Mouse (Mus musculus) adrenal gland, postnatal 4 days (tissue): ENCODE results near the gene Mast4. TPM values are rescaled to one million over a fixed set of nuclear protein-coding genes. Genes with fewer than 3 reads are reported as not detected.

Experiments used
- DNase-seq, 2 experiments: peaks; one replicate each; pipeline ENCODE4 v3.0.0; 2021 to 2022; ENCODE audit warnings: low spot score in 2 of 2, mixed read lengths in 2 of 2
- total RNA-seq, 2 experiments: library from RNA; stranded (reverse); gene quantifications; 2 replicates each; pipeline ENCODE4 v1.2.3; 2021

Mast4 gene
- total RNA-seq, 2 experiments from 2014 or later, result 75.3 to 80.7 TPM

DNA sequence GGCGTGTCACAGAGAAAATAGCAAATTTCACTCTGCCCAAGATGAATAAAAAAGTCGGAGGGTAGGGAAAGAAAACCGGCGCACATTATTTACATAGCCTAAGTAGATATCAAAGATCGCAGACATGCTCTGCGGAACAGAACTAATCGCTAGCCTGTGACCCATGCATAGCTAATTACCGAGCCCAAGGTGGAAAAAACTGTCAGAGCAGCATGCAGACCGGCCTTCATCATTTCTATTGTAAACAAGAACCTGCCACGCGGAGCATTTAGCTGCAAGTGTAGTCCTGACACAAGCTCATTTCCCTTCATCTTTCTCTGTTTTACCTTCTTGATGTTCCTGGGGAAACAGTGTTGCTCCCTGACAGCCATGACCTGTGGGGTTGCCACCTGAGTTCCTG lies 342.4 kb downstream of the Mast4 start:
- no peak for DNase-seq

DNA sequence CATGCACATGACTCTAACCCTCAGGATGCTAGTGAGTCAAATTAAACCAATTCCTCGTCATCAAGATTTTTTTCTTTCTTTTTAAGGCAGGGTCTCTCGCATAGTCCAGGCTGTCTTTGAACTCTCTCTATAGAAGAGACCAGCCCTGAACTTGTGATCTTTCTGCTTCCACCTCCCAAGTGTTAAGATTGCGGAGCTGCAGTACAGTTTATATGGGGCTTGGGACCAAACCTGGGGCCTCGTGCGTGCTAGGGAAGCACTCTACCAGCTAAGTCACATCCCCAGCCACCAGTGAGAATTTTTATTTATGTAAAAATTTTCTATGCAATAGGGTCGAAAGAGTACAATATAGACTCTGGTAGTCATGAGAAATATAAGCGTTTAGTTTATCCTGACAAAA lies 343.1 kb downstream of the Mast4 start:
- DNase-seq, result no peak

DNA sequence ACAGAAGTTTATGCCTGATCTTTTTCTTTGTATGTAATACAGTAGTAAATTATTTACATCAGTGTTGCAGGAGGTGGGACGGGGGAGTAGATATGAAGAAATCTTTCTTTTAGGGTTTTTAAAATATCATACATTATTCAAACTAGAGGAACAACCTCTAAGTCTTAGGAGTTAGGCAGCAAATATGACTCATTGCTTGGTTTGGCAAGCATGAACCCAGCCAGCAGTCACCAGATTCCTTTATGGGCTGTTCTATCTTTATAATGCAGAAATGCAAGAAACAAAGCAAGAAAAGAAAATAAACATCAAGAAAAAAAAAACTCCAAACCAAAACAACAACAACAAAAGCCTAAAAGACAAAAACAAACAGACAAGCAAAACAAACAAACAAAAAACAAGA lies 344.2 kb downstream of the Mast4 start:
- DNase-seq, result no peak

DNA sequence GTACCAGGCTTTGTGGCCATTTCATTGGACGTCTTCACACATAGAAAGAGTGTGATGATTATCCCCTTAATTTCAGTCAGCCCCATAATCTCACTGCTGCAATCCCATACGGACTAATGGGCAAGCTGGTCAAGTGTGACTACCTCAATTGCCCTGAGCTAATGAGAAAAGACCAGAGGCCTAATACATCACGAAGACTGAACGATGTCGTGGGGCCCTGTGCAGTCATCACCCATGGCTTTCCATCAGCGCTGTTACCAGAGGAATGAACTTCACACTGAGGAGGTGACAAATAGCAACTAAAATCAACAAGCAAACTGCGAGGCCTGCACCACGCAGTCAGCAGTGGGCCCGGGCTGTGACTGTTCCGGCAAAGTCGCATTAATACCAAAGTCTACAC lies 344.7 kb downstream of the Mast4 start:
- no peak for DNase-seq

DNA sequence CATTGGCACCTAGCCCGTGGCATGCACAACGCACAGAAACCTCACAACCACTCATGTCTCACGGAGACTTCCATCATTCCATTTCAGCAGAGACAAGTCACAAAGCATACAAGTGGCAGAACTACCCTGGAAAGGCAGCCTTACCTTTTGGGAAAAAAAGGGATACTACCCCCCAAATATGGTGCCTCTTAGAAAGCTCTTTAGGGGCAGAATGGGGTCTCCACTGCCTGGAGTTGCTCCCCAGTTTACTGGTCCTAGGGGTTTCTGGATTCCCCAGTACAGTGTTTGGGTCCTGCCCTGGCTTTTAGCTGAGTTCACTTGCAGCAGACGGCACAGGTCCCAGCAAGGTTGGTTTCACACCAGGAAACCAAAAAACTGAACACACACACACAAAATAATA lies 345.3 kb downstream of the Mast4 start:
- no peak for DNase-seq

DNA sequence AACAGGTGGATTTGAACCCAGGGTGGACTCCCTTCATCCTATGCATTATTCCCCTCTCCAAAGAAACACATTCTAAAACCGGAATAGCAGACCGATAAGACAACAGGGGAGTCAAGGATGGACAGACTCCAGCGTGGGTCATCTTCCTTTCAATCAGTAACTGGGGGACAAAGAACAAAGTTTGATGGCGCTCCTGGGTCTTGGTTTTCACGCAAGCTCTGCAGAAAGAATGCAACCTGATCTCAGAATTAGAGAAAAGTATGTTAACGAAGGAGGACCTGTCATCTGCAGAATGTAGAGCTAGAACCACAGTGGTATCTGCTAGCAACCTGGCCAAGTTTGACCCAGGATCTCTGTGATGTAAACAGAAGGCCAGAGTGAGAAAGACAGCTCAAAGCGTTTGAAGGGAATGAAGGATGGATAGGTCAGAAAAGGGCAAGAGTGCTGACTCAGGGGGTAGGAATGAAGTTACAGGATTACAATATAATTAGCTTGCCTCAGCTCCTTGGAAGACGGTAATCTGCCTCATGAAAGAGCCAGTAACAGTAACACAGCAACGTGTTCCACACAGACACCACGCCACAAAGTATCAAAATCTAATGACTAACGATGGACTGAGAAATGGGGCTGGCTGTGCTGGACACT lies 345.9 kb downstream of the Mast4 start:
- no peak for DNase-seq

DNA sequence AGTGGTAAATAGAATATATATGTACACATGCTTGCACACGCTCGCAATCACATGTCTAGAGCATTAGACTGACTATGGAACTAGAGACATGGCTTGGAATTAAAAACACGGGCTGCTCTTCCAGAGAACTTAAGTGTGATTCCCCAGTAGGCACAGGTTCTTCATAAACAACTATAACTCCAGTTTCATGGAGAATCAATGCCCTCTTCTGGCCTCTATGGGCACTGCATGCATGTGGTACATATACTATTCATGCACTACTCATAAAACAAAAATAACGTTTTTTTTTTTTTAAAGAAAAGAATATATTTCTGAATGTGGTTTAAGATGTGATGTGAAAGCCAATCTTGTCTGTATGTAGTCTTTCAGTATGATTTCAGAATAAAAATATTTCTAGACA lies 349.7 kb downstream of the Mast4 start:
- no peak for DNase-seq

DNA sequence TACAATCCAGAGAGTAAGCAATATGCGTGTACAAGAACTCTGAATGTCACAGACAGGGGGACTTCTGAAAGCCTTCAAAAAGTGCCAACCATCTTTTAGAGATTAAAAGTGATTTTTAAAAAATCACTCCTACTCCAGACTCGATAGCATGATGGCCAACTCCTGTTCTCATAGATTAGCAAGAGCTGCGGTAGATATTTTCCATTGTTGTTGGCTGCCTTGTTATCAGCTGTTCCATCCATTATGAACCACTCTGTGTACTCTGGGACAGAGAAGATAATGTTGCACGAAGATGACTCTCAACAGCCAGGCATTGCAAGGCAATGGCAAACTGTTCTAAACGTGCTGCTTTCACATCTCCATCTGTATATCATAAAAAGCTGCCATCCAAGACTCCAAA lies 360.4 kb downstream of the Mast4 start:
- no peak for DNase-seq

DNA sequence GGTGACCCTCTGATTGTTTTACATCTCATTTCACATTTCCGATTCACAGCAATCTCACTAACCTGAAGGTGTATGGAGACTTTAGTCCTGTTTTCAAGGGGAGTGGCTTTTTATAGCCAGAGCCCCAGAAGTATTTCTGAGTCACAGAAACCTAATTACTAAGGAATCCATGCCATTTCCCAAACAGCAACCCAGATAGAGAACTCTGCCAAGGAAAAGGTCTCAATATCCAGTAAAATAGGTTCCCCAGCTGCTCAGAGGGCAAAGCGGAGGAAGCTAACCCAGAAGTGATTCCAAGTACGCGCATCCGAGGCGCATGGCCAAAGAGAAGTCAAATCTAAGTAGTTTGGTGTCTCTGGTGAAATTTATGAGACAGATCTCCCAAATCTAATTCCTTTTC lies 370.8 kb downstream of the Mast4 start:
- no peak for DNase-seq

DNA sequence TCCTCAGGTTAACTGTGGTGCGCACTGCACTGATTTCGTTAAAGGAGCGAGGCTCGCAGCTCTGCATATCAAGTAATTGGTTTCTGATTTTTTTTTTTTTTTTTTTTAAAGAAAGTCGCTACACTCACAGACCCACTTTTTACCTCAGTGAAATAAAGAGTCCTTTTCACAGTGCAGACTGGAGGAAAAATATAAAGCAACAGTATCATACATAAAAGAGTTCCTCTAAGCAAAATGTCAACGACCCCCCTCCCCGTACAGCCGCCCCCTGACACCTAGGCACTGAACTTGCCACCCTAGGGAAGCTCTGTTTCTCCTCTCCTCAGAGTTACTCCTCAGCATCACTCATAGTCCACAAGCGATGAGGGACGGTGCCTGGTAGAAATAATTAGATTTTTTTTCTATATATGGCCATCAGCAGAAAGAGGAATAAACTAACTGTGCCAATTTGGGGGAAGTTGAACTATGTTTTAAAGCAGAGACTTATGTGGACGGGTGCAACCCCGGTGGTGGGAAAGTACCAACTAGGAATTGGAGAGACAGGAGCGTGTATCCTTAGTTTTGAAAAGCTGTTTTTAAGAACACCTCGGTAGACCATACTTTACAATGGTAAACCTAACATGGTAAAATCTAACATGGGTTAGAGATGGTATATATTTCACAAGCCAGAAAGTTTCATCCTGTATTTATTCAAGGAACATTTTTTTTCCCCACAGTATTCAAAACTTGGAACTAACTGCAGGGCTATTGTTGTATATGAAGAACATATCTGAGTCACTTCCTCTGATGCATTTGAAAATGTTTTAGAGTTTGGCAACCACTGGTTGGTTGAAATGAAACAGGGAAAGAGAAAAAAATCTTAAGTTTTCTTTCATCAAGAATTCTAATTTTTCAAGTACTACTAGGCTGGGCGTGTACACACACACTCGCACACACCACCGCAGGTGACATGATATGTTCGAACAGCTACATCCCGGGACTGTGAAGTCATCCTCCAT lies 375.7 kb downstream of the Mast4 start:
- DNase-seq, result no peak

DNA sequence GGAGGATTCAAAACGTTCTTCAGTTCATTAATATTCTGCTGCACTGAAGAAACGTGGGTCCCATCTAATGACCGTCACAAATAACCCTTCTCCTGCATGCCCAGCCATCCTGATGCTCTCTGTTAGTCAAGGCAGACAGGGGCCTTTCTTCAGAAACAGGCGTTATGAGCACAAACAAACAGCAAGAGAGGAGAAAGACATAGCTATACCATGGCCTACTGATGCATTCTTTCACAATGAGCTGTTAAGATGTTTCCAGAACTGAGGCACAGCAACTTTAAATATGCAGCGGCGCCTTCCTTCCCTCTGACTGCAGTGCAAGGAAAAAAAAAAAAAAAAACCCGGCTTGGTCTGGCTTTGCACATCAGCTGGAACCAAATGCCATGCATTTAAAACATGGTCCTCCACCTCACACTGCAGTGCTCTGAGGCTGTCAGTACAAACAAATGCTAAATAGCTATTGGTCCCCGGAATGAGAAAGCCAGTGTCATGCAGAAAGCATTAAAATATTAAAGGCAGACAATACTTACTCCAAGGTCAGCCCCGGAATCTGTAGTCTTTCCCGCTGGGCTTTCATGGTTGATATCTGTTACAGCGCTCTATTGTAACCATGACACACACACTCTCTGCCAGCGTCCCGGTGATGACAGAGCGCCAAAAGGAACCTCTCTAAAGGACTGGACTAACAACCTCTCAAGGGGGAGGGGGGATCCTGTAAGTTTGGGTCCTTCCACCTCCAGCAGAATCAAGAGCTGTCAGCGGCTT lies 376.6 kb downstream of the Mast4 start:
- DNase-seq, result peak in 1 of 2 experiments; percentile 8

DNA sequence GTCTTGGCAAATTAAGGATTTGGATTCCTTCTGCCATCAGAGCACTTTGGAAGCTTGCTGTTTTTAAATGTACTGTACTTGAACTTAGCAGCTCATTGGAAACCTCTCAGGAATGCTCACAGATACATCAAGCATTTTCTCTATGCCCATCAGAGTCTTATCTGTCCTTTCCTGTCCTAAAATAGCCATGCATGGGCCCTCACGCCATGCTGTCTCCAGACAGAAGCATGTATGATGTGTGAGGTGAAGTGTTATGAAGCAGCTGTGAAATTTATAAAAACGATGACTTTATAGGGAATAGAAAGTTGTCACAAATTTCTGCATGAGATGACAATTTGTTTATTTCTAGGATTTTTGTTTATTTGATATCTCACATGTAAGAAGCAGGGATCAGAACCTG lies 378.8 kb downstream of the Mast4 start:
- no peak for DNase-seq

DNA sequence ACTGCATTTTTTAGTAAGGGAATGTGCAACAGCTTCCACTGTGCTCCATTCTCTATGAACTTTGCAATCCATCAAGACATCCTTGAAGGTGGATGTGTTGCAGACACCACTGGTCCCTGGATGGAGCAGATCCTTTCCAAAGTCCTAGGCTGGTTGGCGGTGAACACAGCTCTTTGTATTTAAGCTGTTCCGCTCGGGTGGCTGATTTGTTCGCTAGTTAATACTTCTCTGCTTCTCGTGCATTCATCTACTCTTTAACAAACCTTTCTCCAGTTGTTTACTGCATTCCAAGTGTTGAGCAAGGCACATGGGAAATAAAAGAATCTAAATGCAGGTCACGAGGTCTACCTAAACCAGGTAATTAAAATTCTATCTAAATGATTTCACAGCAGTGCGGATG lies 384.5 kb downstream of the Mast4 start:
- no peak for DNase-seq

DNA sequence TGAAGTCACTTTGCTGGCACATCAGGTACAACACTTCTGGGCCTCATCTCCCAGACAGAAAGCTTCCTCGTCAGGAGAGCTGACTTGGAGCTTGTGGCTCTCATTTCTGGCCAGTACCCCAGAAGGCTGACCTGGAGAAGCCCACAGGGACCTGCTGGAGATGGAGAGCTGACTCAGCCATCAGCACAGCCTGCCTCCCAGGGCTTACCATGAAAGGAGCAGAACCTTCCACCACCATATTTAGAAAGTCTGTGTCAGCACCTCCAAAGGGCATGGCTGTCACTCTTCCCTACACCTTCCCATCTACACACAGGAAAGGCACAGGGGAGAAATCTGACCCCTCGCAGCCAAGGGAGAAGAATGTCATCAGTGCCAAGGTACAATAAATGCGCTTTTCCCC lies 385.3 kb downstream of the Mast4 start:
- no peak for DNase-seq

DNA sequence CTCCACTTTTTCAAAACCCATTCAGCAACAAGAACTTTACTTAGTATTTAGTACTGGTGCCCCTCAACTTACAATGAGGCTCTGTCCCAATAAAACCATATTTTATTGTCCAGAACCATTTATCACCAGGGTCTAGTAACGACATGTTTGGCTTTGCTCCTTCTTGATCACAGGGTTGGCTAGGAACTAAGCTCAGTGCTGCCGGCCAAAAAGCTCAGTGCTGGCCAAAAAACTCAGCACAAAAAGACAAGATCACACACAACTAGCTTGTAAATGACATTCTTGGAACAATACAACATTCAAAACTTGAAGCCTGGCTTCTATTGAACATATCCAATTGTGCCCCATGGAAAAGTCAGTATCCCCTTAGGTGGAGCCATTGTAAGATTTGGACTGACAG lies 386.8 kb downstream of the Mast4 start:
- DNase-seq, result no peak

DNA sequence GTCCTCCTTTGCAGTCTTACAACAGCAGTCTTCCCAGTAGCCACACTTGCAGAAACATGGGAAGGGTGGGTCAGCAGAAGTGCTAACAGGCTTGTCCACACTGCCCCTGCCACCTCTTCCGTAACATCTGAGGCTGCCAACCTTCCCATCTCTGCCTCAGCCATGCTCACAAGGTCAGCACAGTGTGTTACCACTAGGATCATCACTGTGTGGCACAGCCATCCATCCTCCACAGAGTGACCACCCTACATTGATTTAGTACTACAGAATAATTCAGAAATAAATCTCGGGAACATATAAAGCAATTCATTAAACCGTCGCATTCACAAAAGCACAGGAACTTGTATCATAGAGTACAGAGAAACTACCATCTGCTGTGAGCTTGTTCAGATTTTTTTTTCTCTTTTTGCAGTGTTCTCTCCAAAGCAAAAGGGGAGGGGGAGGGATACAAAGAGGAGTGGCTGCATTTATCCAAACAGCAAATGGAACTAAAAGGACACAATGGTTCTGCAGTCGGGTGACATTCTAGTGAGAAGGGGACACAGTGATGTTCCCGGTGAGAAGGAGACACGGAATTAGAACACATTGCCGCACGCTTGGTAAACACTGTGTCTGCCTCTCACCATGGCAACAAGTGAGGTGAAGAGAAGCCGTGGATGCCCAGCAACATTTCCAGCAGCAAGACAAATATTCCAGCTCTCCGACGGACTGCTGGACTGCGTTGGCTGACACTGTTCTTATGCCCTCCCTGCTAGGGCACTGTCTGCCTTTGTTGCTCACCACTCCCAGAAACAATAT lies 388.1 kb downstream of the Mast4 start:
- no peak for DNase-seq

DNA sequence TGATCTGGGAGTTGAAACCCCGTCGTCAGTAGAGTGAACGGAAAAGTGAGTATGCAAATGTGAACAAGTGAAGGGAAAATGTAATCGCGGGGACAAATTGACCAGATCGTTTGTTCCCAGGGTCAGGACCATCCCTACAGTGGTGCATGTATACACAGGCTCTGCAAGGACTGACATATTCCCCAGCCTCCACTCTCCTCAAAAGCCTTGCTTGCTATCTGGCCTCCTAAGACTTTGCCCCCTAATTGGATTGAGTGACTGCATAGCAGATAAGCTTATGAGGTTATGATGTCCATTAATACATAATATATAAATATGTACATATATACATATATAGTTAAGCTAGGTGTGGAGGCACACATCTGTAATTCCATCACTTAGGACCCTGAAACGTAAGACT lies 388.8 kb downstream of the Mast4 start:
- no peak for DNase-seq

DNA sequence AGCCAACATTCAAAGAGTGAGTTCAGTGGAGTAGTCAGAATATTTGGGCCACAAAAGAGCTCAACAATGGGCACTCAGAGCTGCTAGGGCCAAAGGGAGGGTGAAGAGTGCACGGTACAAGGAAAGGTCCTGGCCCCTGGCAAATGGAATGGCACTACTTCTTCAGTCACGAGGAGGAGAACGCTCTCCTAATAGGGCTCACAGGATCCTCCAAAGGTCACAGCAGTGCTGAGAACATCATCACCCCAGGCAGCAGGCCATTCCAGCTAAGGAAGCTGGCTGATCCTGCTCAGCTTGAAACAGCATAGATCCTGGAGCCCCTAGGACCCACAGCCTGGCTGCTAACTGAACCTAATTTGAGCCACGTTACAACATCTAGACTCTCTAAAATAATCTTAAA lies 389.8 kb downstream of the Mast4 start:
- DNase-seq, result no peak

DNA sequence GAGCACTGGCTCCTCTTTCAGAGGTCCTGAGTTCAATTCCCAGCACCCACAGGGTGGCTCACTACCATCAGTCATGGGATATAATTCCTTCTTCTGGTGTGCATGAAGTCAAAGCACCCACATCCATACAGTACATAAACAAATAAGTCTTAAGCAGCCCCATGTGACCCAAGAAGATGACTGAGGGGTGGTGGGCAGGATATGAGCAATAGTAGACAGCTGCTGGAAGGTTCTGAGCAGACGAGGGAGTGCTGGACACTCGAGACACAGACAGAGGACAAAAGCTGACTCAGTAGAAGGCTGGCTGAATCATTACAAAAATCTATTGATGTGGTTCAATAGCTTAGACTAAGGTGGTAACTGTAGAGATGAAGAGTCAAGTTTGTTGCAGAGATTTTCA lies 391.7 kb downstream of the Mast4 start:
- DNase-seq, result no peak

DNA sequence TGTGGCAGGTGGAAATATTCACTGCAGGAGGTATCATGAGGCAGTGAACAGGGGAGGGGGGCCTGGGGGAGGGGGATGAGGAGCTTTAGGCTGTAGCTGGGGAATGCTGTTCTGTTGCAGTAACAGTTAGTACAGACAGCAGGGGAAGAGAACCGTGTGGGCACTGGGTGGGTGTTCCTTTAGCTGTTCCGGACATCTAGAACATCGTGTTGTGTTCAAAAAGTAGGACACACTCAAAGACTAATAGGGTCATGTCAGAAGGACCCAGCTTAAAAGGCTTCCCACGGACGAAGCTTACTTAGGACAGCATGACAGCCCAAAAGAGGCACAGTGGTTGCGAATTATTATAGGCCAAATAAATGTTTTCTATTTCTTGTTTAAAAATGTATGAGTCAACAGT lies 393.8 kb downstream of the Mast4 start:
- DNase-seq, result no peak

DNA sequence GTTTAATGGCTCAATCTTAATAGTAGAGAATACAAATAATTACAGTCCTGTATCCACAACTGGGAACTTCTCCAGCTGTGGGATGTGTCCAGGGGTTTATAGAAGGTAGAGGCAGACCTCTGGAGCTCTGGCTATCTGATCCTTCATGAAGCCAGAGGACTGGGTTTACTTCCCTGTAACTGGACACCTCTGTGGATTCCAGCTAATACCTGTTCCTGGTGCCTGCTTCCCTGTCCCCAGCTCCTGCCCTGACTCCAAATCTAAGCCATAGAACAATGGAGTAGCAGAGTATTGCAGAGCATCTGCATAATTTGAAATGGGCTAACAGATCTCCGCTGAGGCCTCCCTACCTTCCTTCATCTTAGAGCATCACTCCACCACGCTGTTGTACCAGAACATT lies 398.1 kb downstream of the Mast4 start:
- no peak for DNase-seq
